Mouse (Mus musculus) small intestine, adult 2 months (tissue): ENCODE results near the gene Glyctk. TPM values are rescaled to one million over a fixed set of nuclear protein-coding genes. Genes with fewer than 3 reads are reported as not detected.
A peak's percentile ranks its signal among the peaks of the same experiment; 100 is the strongest.

Source experiments
- H3K27ac ChIP-seq: fragments of 200-500 bp; 2 replicates; pipeline ENCODE4 v1.5.1; 2012; ENCODE audit warnings: low read depth, low read length, control low read depth, inconsistent platforms; ENCODE audit not compliant: insufficient read depth
- H3K27me3 ChIP-seq: fragments of 200-500 bp; 2 replicates; pipeline ENCODE4 v1.6.1; 2012; ENCODE audit warnings: mild to moderate bottlenecking, moderate library complexity, low read length, inconsistent platforms; ENCODE audit not compliant: control insufficient read depth, insufficient read depth
- H3K36me3 ChIP-seq: fragments of 200-500 bp; 2 replicates; pipeline ENCODE4 v1.6.1; 2012; ENCODE audit warnings: mild to moderate bottlenecking, low read length, control low read depth, inconsistent platforms; ENCODE audit not compliant: control insufficient read depth, insufficient read depth
- H3K4me1 ChIP-seq: fragments of 200-500 bp; 2 replicates; pipeline ENCODE4 v1.6.1; 2012; ENCODE audit warnings: low read length, inconsistent platforms, mixed read lengths; ENCODE audit not compliant: control insufficient read depth, insufficient read depth, insufficient read length
- H3K4me3 ChIP-seq: fragments of 200-500 bp; 2 replicates; pipeline ENCODE4 v1.5.1; 2012; ENCODE audit warnings: low read depth, mild to moderate bottlenecking, control low read depth, inconsistent platforms, low read length, moderate library complexity
- CTCF ChIP-seq: fragments of 200-500 bp; IDR thresholded peaks from 2 replicates; pipeline ENCODE4 v1.5.1; 2012; ENCODE audit warnings: low read depth, mild to moderate bottlenecking, control low read depth, inconsistent platforms, low read length, moderate library complexity, mixed read lengths; ENCODE audit not compliant: insufficient replicate concordance, insufficient read length; ENCODE audit errors: extremely low read depth
- POLR2A ChIP-seq: fragments of 200-500 bp; IDR thresholded peaks from 2 replicates; pipeline ENCODE4 v1.6.1; 2012; ENCODE audit warnings: low read depth, mild to moderate bottlenecking, control low read depth, inconsistent platforms, low read length, moderate library complexity
- WGBS: fragments of 180-500 bp; shearing (Covaris S2); methylation state at CpG from one replicate; pipeline ENCODE4 v1.1.7; 2018; 5-methylcytosine and 5-hydroxymethylcytosine counted together
- polyA plus RNA-seq: library from polyadenylated mRNA; depleted of rRNA; stranded (reverse); fragments of >200 nt; gene quantifications from 2 replicates; pipeline ENCODE4 v1.2.3, GENCODE M21; 2012

The Glyctk gene
- polyA plus RNA-seq, 1 experiment: 20.9 TPM

- Histone ChIP-seq H3K4me3 (peak within 1 kb of the TSS; percentile 86), H3K27me3 (no peaks in the 10 kb centered on the region), H3K4me1 (peaks cover 30% of the 10 kb centered on the region), H3K27ac (peak within 1 kb of the TSS; percentile 27; the same call in 1 of the 2 replicates), H3K36me3 (no peaks in the 10 kb centered on the region)
- 79% methylated on average over 18 of the region's 18 CpGs for WGBS
- TF ChIP-seq POLR2A: no peak; the same call in 1 of the 2 replicates
These were observed 41.8 kb upstream of the Glyctk start, which contains the start of gene Ppm1m for GRCm38 (mm10) chr9:106199535-106200272. TSS of gene Ppm1m (minus strand) at chr9:106199746.

GRCm38 (mm10) chr9:106198962-106199458, 41.1 kb upstream of the Glyctk start:
- H3K27ac ChIP-seq: peak overlapping the region; percentile 27; the same call in 1 of the 2 replicates
- H3K4me3 ChIP-seq: peak overlapping the region; percentile 86
- TF ChIP-seq CTCF (no peak), POLR2A (no peak)
- WGBS: 3% methylated on average over 51 of the region's 51 CpGs
- no peaks in the 10 kb centered on the region for H3K36me3 ChIP-seq
- H3K27me3 ChIP-seq: no peaks in the 10 kb centered on the region
- H3K4me1 ChIP-seq: peaks cover 28% of the 10 kb centered on the region

- WGBS: 92% methylated on average over 9 of the region's 9 CpGs
- H3K27me3 ChIP-seq: no peaks in the 10 kb centered on the region
- H3K4me3 ChIP-seq: no peak overlapping the region
- H3K36me3 ChIP-seq: no peaks in the 10 kb centered on the region
- no peak overlapping the region for H3K27ac ChIP-seq
- H3K4me1 ChIP-seq: peaks cover 20% of the 10 kb centered on the region
- no peak for TF ChIP-seq CTCF
- no peak for TF ChIP-seq POLR2A
These were observed 39.8 kb upstream of the Glyctk start for GRCm38 (mm10) chr9:106197732-106198131.

GRCm38 (mm10) chr9:106197081-106197713, 39.3 kb upstream of the Glyctk start:
- peaks cover 16% of the 10 kb centered on the region for H3K4me1 ChIP-seq
- 76% methylated on average over 3 of the region's 3 CpGs for WGBS
- TF ChIP-seq CTCF (no peak), POLR2A (no peak)
- no peaks in the 10 kb centered on the region for H3K27me3 ChIP-seq
- no peak overlapping the region for H3K27ac ChIP-seq
- no peak overlapping the region for H3K4me3 ChIP-seq
- H3K36me3 ChIP-seq: peaks cover 3% of the 10 kb centered on the region; the same call in 1 of the 2 replicates

GRCm38 (mm10) chr9:106195693-106196092, 37.8 kb upstream of the Glyctk start:
- Histone ChIP-seq H3K4me3 (no peak overlapping the region), H3K27ac (no peak overlapping the region), H3K27me3 (no peaks in the 10 kb centered on the region), H3K4me1 (peaks cover 15% of the 10 kb centered on the region), H3K36me3 (peaks cover 16% of the 10 kb centered on the region)
- WGBS: 86% methylated on average over 8 of the region's 8 CpGs
- TF ChIP-seq CTCF (no peak), POLR2A (no peak)

- Histone ChIP-seq H3K27ac (no peak overlapping the region), H3K4me1 (peaks cover 8% of the 10 kb centered on the region), H3K36me3 (peaks cover 31% of the 10 kb centered on the region), H3K27me3 (no peaks in the 10 kb centered on the region), H3K4me3 (no peak overlapping the region)
- 86% methylated on average over 8 of the region's 8 CpGs for WGBS
- TF ChIP-seq CTCF (no peak), POLR2A (no peak)
These were observed 36.2 kb upstream of the Glyctk start for GRCm38 (mm10) chr9:106193930-106194807.

- 87% methylated on average over 1 of the region's 1 CpGs for WGBS
- TF ChIP-seq POLR2A (no peak), CTCF (no peak)
- H3K4me3 ChIP-seq: no peak overlapping the region
- H3K27me3 ChIP-seq: no peaks in the 10 kb centered on the region
- peaks cover 40% of the 10 kb centered on the region for H3K36me3 ChIP-seq
- H3K27ac ChIP-seq: no peak overlapping the region
- H3K4me1 ChIP-seq: peaks cover 6% of the 10 kb centered on the region; the same call in 1 of the 2 replicates
These were observed 35.1 kb upstream of the Glyctk start for GRCm38 (mm10) chr9:106192998-106193397.
